Mouse (Mus musculus) liver, embryonic 16.5 days (tissue): Measurements from ENCODE around the gene St6galnac5. TPM values are rescaled to one million over a fixed set of nuclear protein-coding genes. Genes with fewer than 3 reads are reported as not detected.

ENCODE experiments used
- ATAC-seq: fragments of 200-750 bp; cut with Nextera tagmentation; 2 replicates; pipeline ENCODE4 v1.8.0; 2017; ENCODE audit warnings: low read depth, mild to moderate bottlenecking, moderate number of reproducible peaks, moderate library complexity
- H3K27ac ChIP-seq: fragments of 300-500 bp; sonication (generic); 2 replicates; pipeline ENCODE4 v1.5.1; 2014; ENCODE audit warnings: mild to moderate bottlenecking, low read length
- H3K27me3 ChIP-seq: fragments of 300-500 bp; sonication (generic); 2 replicates; pipeline ENCODE4 v1.6.1; 2014; ENCODE audit warnings: low read depth, low read length, mixed read lengths; ENCODE audit not compliant: control insufficient read depth, insufficient read depth
- H3K36me3 ChIP-seq: fragments of 300-500 bp; sonication (generic); 2 replicates; pipeline ENCODE4 v1.6.1; 2014; ENCODE audit warnings: mild to moderate bottlenecking; ENCODE audit not compliant: control insufficient read depth, insufficient read depth
- H3K4me1 ChIP-seq: fragments of 300-500 bp; sonication (generic); 2 replicates; pipeline ENCODE4 v1.6.1; 2014; ENCODE audit warnings: low read depth, low read length, mixed read lengths; ENCODE audit not compliant: control insufficient read depth
- H3K4me2 ChIP-seq: fragments of 300-500 bp; sonication (generic); 2 replicates; pipeline ENCODE4 v1.6.1; 2014; ENCODE audit warnings: low read depth, low read length, mixed read lengths
- H3K4me3 ChIP-seq: fragments of 300-500 bp; sonication (generic); 2 replicates; pipeline ENCODE4 v1.5.1; 2014; ENCODE audit warnings: low read depth, mild to moderate bottlenecking, low read length
- H3K9ac ChIP-seq: fragments of 300-500 bp; sonication (generic); 2 replicates; pipeline ENCODE4 v1.6.1; 2014; ENCODE audit warnings: low read depth, low read length
- H3K9me3 ChIP-seq: fragments of 300-500 bp; sonication (generic); replicated peaks from 2 replicates; pipeline ENCODE4 v1.6.1; 2016; ENCODE audit warnings: low read length; ENCODE audit not compliant: control insufficient read depth
- WGBS: fragments of 180-500 bp; shearing (Covaris S2); extraction: QIAGEN DNeasy Blood & Tissue Kit; methylation state at CpG from one replicate; pipeline ENCODE4 v1.1.7; 2014; ENCODE audit not compliant: insufficient replicate concordance; 5-methylcytosine and 5-hydroxymethylcytosine counted together
- polyA plus RNA-seq: library from polyadenylated mRNA; unstranded; fragments of >200 nt; fragmentation: Nextera tagmentation; extraction: Ambion mirVana; gene quantifications from 2 replicates; pipeline ENCODE4 v1.2.1, GENCODE M21; 2015

The St6galnac5 gene
- polyA plus RNA-seq, 1 experiment from 2014 or later, result 0.05 TPM

DNA sequence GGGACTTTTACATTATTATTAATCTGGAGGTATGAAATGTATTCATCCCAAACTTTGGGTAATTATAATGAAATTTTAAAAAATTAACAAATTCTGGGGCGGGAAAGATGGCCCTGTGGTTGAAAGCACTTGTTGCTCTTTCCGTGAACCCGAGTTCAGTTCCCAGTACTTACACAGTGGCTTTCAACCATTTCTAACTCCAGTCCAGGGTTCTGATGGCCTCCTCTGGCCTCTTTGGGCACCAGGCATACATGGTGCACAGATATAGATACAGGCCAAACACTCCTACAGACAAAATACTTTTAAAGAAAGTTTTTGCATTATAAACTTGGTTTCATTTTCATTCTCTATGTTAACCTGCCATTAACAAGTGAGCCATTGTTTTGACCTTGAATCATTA, 68.4 kb downstream of the St6galnac5 start:
- Histone ChIP-seq H3K9ac (no peak overlapping the region), H3K36me3 (no peaks in the 10 kb centered on the region), H3K9me3 (no peaks in the 10 kb centered on the region), H3K4me2 (no peak overlapping the region), H3K27ac (no peak overlapping the region), H3K4me1 (no peaks in the 10 kb centered on the region), H3K27me3 (no peaks in the 10 kb centered on the region), H3K4me3 (no peak overlapping the region)
- WGBS, result 80% methylated on average over 3 of the region's 3 CpGs
- no peak for ATAC-seq

DNA sequence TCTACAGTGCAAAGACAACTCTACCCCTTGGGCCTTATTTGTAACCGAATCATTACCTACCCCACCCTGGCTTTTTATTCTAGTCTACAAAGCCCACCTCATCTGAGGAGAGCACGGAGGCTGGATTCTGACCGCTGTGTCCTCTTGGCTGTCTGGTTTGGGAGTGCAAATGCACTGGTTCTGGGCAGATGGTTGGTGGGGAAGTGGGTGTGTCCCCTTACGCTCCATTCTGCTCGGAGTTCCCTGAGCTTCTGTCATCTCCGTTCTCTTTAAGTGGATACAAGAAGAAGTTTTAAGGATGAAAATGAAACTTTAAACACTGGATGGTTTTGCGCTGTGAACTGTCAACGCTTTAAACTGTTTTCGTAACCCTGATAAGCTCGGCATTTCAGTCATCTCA, 68.9 kb downstream of the St6galnac5 start:
- ATAC-seq, result no peak
- Histone ChIP-seq H3K27ac (no peak overlapping the region), H3K9me3 (no peaks in the 10 kb centered on the region), H3K4me2 (peak overlapping the region; percentile 0; the same call in 1 of the 2 replicates), H3K4me3 (no peak overlapping the region), H3K27me3 (no peaks in the 10 kb centered on the region), H3K4me1 (no peaks in the 10 kb centered on the region), H3K36me3 (no peaks in the 10 kb centered on the region), H3K9ac (no peak overlapping the region)
- WGBS, result 61% methylated on average over 10 of the region's 10 CpGs

- H3K9ac ChIP-seq, result no peak overlapping the region
- no peaks in the 10 kb centered on the region for H3K36me3 ChIP-seq
- ATAC-seq, result peak; percentile 60
- 25% methylated on average over 23 of the region's 23 CpGs for WGBS
- H3K4me2 ChIP-seq, result peak overlapping the region; percentile 0; the same call in 1 of the 2 replicates
- H3K27ac ChIP-seq, result no peak overlapping the region
- H3K9me3 ChIP-seq, result no peaks in the 10 kb centered on the region
- H3K27me3 ChIP-seq, result no peaks in the 10 kb centered on the region
- H3K4me1 ChIP-seq, result no peaks in the 10 kb centered on the region
- no peak overlapping the region for H3K4me3 ChIP-seq
Measured at GRCm38 (mm10) chr3:152912216-152913101, 69.6 kb downstream of the St6galnac5 start.

DNA sequence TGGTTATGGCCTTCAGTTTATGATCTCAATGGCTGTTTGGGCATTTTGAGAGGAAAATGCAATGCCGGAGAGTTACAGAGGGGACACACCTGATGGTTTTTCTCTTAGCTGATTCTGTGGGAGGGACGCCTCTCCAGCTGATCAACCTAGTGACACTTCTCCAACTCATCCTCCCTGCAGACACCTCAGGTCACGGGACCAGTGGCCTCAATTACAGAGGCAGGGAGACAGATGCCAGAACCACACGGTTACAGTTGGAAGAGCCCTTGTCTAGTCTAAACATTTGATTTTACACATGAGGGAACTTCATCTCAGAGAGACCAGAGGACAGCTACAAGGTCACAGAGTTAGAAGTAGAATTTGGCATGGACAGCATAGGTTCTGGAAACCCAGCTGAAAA, 70.5 kb downstream of the St6galnac5 start:
- H3K9me3 ChIP-seq, result no peaks in the 10 kb centered on the region
- no peaks in the 10 kb centered on the region for H3K27me3 ChIP-seq
- 46% methylated on average over 4 of the region's 4 CpGs for WGBS
- H3K4me1 ChIP-seq, result no peaks in the 10 kb centered on the region
- H3K27ac ChIP-seq, result no peak overlapping the region
- no peak overlapping the region for H3K9ac ChIP-seq
- ATAC-seq, result no peak
- H3K4me2 ChIP-seq, result no peak overlapping the region
- H3K4me3 ChIP-seq, result no peak overlapping the region
- H3K36me3 ChIP-seq, result no peaks in the 10 kb centered on the region

GRCm38 (mm10) chr3:152907683-152908082, 74.4 kb downstream of the St6galnac5 start:
- ATAC-seq, result no peak
- no peak overlapping the region for H3K4me3 ChIP-seq
- H3K27ac ChIP-seq, result no peak overlapping the region
- 59% methylated on average over 5 of the region's 5 CpGs for WGBS
- no peak overlapping the region for H3K9ac ChIP-seq
- H3K27me3 ChIP-seq, result no peaks in the 10 kb centered on the region
- H3K4me2 ChIP-seq, result no peak overlapping the region
- no peaks in the 10 kb centered on the region for H3K36me3 ChIP-seq
- H3K9me3 ChIP-seq, result no peaks in the 10 kb centered on the region
- no peaks in the 10 kb centered on the region for H3K4me1 ChIP-seq

- Histone ChIP-seq H3K4me1 (no peaks in the 10 kb centered on the region), H3K9ac (no peak overlapping the region), H3K9me3 (no peaks in the 10 kb centered on the region), H3K4me3 (no peak overlapping the region), H3K27ac (no peak overlapping the region), H3K36me3 (no peaks in the 10 kb centered on the region), H3K4me2 (no peak overlapping the region), H3K27me3 (no peaks in the 10 kb centered on the region)
- ATAC-seq, result no peak
- WGBS, result 69% methylated on average over 5 of the region's 5 CpGs
Measured at GRCm38 (mm10) chr3:152907087-152907486, 75.0 kb downstream of the St6galnac5 start.

DNA sequence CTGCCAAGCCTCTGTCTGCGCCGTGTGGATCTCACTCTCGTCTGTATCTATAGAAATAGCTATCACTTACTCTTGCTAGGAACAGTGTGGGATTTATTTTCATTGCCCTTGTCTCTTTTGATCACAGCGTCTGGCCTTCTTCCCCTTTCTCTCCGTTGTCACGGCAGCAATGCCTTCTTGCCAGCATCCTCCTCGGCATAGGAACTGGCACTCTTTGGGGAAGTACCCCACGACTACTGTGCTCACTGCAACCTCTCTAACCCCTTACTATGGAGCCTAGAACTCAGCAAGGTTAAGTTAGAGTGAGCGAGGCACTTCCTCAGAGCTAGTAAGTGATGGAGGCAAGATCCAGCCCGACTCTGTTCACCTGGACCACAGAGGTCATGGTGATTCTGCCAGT, 76.2 kb downstream of the St6galnac5 start:
- no peaks in the 10 kb centered on the region for H3K27me3 ChIP-seq
- ATAC-seq, result no peak
- no peaks in the 10 kb centered on the region for H3K36me3 ChIP-seq
- WGBS, result 32% methylated on average over 10 of the region's 10 CpGs
- H3K4me1 ChIP-seq, result no peaks in the 10 kb centered on the region
- no peak overlapping the region for H3K4me3 ChIP-seq
- no peaks in the 10 kb centered on the region for H3K9me3 ChIP-seq
- no peak overlapping the region for H3K4me2 ChIP-seq
- H3K27ac ChIP-seq, result no peak overlapping the region
- no peak overlapping the region for H3K9ac ChIP-seq

DNA sequence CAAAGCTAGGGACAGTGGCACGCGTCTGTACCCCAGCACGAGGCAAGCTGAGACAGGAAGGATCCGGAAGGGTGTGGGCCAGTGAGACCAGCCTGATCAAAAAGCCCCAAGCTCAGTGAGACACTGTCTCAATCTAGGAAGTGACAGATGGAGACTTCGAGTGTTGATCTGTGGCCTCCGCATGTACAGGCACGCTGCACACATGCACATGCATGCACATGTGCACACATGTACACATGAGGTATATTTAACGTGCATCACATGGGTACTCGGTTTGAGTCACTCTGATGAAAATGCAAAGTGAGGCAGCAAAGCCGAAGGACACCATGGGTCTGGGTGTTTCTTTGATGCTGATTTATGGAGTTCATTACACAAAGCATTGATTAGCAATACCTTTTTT, 77.0 kb downstream of the St6galnac5 start:
- no peaks in the 10 kb centered on the region for H3K4me1 ChIP-seq
- WGBS, result 70% methylated on average over 10 of the region's 10 CpGs
- no peak for ATAC-seq
- H3K36me3 ChIP-seq, result no peaks in the 10 kb centered on the region
- H3K27ac ChIP-seq, result no peak overlapping the region
- no peaks in the 10 kb centered on the region for H3K27me3 ChIP-seq
- no peak overlapping the region for H3K4me3 ChIP-seq
- H3K4me2 ChIP-seq, result no peak overlapping the region
- H3K9ac ChIP-seq, result no peak overlapping the region
- no peaks in the 10 kb centered on the region for H3K9me3 ChIP-seq

GRCm38 (mm10) chr3:152898906-152899305, 83.1 kb downstream of the St6galnac5 start:
- WGBS, result 81% methylated on average over 9 of the region's 9 CpGs
- Histone ChIP-seq H3K36me3 (no peaks in the 10 kb centered on the region), H3K27ac (no peak overlapping the region), H3K4me1 (no peaks in the 10 kb centered on the region), H3K9me3 (no peaks in the 10 kb centered on the region), H3K27me3 (no peaks in the 10 kb centered on the region), H3K4me3 (no peak overlapping the region), H3K9ac (no peak overlapping the region), H3K4me2 (no peak overlapping the region)
- no peak for ATAC-seq
